Mouse (Mus musculus): Measurements from ENCODE around the gene Tnfrsf22.

Tnfrsf22 gene

DNA sequence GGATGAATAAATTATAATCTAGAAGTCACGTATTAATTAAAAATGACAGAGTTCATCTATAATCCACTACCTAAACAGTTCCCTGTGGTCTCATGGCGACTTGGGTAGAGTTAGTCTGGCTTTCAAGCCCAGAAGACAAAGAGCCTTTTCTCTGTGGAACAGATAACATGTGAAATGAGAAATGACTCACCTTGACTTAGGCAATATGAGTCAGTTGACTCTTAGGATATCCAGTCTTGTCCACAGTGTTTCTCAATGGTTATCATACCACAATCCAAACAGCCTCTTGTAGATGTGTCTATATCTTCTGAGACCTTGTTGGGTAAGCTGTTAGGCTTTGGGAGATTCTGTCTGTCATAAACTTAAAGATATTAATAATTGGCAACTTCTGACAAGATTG lies 18.0 kb downstream of the Tnfrsf22 start:
- DNase-seq (ENCODE audit: low spot score in 2 of 2): no peak

DNA sequence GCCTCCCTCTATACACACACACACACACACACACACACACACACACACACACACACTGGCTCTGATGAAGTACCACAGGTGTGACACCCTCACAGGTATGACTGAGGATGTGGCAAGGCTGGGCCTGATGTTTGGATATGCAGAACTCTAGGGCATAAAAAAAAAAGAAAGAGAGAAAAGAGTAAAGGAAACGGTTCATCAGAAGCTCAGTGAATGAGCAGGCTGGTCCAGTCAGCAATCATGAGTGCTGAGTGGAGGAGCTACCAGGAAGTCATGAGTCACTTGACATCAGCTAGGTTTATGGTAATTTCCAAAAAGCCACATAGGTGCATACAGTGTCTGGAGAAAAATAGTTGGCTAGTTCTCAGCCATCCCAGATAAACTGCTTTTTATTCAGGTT lies 20.0 kb downstream of the Tnfrsf22 start:
- no peak for DNase-seq (ENCODE audit: low spot score in 2 of 2)

GRCm38 (mm10) chr7:143628540-143628939 lies 20.9 kb downstream of the Tnfrsf22 start, which contains the start of gene Tnfrsf26:
Tnfrsf26 (minus strand) TSS chr7:143628722.
- no peak for DNase-seq (ENCODE audit: low spot score in 2 of 2)

- DNase-seq (ENCODE audit: low spot score in 2 of 2): no peak
Observed at GRCm38 (mm10) chr7:143627555-143628286, 21.7 kb downstream of the Tnfrsf22 start.

GRCm38 (mm10) chr7:143626178-143626577 lies 23.3 kb downstream of the Tnfrsf22 start:
- no peak for DNase-seq (ENCODE audit: low spot score in 2 of 2)

DNA sequence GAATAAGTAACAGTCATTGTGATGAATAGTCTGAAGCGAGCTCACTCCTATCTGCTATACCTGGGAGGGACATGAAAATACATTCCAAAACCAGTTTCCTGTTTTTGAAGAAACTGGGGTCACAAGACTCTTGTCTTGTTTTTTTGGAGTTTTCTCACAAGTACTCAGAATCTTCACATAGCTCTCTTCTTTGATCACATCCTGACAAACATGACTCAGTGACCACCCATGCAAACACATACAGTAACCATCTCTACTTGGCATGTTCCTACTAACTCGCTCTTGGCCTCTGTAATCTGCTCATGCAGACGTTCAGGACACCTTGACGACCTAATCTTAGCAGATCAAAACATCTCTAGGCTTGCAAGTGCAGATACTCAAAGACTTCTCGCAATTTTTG lies 24.3 kb downstream of the Tnfrsf22 start:
- DNase-seq (ENCODE audit: low spot score in 2 of 2): no peak

- no peak for DNase-seq (ENCODE audit: low spot score in 2 of 2)
Observed at GRCm38 (mm10) chr7:143624561-143624960, 24.9 kb downstream of the Tnfrsf22 start.

DNA sequence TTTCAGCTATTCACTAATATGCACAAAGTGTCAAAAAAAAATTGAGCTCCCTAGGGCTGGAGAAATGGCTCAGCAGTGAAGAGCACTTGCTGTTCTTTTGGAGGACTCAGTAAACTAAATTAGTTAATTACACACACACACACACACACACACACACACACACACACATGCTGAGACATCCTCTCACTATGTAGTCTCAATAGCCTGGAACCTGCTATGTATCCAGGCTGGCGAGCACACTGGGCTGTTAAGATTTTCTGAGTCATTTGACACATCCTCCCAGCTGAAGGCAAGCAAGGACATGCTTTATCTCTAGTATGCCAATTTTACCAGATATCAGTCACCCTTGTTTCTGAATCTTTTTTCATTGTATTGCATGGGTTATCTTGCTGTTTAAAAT lies 28.5 kb downstream of the Tnfrsf22 start:
- no peak for DNase-seq (ENCODE audit: low spot score in 2 of 2)

DNA sequence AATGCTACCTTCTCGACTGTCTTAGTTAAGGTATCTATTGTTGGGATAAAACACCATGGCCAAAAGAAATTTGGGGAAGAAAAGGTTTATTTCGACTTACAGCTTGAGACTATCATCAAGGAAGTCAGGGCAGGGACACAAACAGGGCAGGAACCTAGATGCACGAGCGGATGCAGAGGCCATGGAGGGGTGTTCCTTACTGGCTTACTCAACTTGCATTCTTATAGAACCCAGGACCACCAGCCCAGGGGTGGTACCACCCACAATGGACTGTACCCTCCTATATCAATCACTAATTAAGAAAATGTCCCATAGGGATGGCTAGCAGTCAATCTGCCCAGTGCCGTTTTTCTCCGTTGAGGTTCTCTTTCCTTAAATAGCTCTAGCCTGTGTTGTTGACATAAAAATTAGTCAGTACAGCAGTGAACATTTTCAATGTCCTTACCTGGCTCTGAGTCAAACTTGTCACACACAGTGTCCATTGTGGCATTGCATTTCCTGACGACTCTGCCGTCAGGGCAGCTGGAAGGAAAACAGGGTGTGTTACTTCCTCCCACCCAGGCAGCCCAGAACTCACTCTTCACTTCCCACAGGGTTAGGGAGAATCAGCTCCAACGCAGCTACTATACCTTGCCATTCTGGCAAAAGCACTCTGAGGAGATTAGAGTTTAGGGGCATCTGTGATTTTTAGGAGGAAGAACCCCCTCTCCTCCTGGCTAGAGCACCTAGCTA lies 34.9 kb downstream of the Tnfrsf22 start:
- no peak for DNase-seq (ENCODE audit: low spot score in 2 of 2)

DNA sequence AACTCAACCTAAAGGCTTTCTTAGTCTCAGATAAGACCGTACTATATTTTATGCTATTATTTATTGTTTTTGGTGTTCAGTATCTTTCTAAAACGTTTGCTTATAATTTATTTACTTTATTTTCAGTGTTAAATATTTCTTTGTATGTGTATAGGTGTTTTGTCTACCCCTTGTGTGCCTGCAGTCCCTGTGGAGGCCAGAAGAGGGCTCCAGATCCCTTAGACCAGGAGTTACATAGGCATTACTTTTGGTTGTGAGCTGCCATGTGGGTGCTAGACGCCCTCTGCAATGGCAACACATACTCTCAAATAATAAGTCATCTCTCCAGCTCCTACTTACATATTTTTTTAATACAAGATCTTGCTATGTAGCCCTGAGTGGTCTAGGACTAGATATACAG lies 37.2 kb downstream of the Tnfrsf22 start:
- no peak for DNase-seq (ENCODE audit: low spot score in 2 of 2)

DNA sequence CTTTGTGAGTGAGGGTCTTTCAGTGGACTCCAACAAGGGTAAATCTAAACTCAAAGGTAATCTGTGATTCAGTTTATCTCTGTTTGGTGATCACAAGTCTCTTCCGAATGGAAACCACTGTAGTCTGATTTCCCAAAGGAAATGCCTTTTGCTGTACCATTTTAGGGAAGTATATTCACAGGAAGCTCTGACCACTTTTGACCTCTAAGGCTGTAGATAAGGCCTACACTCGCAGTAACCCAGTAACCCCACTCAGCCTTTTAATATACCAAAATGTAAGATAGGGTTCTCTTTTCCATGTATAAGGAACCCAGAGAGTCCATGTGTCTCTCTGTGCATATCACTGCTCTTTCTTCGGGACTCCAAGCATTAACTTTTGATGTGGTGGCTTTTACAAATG lies 44.1 kb downstream of the Tnfrsf22 start:
- DNase-seq (ENCODE audit: low spot score in 2 of 2): no peak

DNA sequence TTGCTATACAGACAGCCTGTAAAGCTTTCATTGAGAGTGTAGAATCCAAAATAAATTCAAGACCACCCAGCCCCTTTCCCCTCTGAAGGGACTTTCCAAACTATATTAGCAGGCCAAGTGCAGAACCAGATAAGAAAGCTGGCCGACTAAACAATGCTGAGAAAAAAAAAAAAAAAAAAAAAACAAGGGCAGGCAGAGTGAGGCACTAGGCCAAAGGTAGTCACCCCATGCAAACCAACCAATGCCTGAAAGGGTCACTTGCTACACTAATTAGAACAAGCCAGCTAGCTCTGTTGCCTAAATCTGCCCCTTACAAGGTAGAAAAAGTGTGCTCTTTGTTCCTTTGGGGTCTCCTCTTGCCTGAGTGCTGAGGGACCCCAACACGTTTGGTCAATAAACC lies 44.6 kb downstream of the Tnfrsf22 start:
- DNase-seq (ENCODE audit: low spot score in 2 of 2): no peak

DNA sequence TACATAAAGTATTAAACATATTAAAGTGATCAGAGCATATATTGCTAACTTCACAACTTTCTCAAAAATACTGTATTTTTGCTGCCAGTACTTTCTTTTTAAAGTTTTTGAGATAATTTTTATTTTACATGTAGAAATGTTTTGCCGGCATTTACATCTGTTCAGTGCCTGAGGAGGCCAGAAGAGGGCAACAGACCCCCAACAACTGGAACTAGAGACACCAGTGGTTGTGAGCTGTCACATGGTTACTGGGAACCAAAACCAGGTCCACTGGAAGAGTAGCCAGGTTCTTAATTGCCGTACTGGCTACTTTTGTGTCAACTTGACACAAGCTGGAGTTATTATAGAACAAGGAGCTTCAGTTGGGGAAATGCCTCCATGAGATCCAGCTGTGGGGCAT lies 47.8 kb downstream of the Tnfrsf22 start:
- DNase-seq (ENCODE audit: low spot score in 2 of 2): no peak

DNA sequence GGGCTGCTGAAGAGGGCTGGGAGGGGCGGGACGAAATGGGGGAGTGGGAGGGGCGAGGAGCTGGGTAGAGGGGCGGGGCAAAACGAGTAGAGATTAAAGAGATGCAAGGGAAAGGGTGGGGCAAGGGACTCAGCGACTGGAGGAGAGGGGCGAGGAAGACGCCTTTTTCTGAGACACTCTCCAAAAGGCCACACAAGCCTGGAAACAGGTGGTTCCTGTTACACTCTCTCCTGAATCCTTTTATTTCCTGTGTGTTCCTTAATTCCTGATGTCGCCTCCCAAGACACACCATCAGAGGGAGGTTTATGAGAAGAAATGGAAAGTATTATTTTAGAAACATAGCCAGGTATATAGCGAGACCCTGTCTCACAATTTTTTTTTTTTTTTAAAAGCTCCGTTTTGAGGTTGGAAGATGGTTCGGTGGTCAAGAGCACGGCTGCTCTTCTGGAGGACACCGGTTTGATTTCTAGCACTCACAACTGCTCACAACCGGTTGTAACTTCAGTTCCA lies 49.2 kb downstream of the Tnfrsf22 start:
- no peak for DNase-seq (ENCODE audit: low spot score in 2 of 2)

- DNase-seq (ENCODE audit: low spot score in 2 of 2): peak; percentile 87 to 91
Observed at GRCm38 (mm10) chr7:143599428-143600230, 49.8 kb downstream of the Tnfrsf22 start, which contains the start of gene Cars. Cars (minus strand) TSS chr7:143600090.

DNA sequence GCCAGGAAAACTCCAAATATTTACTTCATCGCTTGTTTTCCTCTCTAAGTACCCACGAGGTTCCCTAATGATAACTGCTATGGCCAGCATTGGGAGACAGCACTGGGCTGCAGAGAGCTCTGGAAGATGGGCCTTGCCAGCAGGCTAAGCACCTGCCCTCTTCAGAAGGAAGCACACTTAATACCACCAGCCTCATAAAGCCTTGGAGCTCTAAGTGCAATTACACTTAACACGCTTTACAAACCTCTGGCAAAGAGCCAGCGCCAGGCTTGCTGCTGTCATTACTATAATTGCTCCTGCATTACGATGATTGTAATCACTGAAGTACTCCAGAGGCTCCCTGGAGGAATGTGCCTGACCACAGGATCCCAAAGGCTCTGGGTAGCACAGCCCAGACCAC lies 54.6 kb downstream of the Tnfrsf22 start:
- DNase-seq (ENCODE audit: low spot score in 2 of 2): no peak

DNA sequence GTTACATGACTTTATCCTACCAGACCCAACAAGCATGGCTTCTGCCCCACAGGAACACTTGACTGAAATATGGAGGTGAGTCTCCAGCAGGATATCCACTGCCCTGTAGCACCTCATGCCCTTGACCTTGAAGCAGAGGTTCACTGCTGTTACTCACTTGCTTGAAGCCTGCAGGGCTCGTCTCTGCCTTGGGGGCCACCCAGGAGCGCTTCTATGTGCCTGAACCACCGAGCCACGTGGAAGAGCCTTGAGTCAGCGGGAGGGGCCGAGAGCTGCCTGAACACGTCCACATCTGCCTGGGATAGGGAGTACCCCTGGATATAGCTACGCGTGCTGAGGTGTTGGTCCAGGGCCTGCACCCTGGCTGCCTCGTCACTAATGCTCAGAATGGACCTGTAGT lies 57.2 kb downstream of the Tnfrsf22 start:
- no peak for DNase-seq (ENCODE audit: low spot score in 2 of 2)

DNA sequence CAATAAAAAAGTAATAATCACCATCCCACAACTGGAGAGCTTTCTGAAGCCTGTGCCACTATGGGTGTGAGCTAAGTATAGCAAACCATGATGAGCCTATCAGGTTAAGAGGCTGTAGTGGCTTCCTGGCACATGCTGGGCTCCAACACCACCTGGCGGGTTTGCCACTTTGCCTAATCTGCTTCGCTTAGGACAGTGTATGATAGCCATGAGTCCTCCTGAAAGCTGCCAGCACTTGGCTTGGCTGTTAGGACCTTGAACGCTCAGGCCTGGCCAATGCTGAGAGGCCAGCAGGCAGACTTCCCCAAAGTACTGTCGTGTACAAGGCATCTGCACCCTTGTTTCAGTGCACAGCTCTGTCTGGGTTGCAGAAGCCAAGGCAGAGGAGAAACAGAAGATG lies 61.5 kb downstream of the Tnfrsf22 start:
- DNase-seq (ENCODE audit: low spot score in 2 of 2): no peak

GRCm38 (mm10) chr7:143587586-143587985 lies 61.9 kb downstream of the Tnfrsf22 start:
- no peak for DNase-seq (ENCODE audit: low spot score in 2 of 2)

All from spleen, postnatal 14 days (tissue).